Mouse (Mus musculus) layer of hippocampus, postnatal 25 days (tissue): ENCODE measurements at regions not wholly inside any gene's neighbourhood (a gene's known extent, or its start where the extent isn't known, plus 50 kb on each side); places are given as distances from the start of the nearest gene placed in this dataset.
A peak's percentile ranks its signal among the peaks of the same experiment; 100 is the strongest.

ENCODE experiments used
- DNase-seq, 2 experiments: peaks; one replicate each; pipeline ENCODE4 v3.0.0; 2022; ENCODE audit warnings: mixed read lengths in 2 of 2, low spot score in 1 of 2; ENCODE audit errors: extremely low spot score in 1 of 2

DNA sequence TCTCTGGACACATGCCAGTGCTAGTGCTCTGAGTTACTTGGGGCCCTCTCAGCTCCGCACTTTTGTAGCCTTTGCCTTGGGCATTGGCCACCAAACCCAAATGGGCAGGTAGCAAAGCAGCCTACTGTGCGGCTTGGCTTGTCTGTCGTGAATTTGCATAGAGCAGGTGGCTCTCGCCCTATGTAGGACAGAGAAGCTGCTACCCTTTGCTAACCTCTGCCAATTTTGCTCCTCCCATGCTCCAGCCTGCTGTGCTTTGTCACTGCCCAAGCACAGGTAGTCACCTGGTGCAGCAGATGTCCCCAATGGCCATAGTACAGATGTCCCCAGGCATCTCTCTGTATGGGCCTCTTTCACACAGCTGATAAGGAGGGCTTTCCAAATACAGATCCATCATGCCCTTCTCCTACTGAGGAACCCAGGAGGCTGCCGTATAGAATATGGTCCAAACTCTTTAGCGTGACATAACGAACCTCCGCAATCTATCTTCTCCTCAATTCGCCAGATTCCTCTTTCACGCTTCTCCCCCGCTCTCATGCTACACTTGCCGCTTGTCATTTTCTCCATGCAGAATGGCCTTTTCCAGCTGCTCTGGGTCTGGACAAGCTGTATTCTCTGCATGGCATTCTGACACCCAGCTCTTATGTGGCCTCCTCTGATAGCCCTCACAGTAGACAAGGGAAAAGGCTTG is 143.7 kb upstream of the Snx19 start:
- no peak for DNase-seq

DNA sequence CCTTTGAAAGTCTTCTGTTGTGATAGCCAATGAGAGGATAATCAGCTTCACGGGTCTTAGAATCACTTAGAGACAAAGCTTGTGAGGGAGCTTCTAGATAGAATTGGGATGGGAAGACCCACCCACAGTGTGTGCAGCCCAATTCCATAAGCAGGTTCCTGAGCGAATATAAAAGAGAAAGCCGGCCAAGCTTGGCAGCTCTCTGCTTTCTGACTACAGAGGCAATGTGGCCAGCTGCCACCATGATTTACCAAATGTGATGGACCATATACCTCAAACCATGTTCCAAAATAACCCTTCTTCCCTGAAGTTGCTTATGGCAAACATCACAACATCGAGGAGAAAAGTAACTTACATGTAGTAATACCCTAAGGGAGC is 143.1 kb upstream of the Snx19 start:
- no peak for DNase-seq

DNA sequence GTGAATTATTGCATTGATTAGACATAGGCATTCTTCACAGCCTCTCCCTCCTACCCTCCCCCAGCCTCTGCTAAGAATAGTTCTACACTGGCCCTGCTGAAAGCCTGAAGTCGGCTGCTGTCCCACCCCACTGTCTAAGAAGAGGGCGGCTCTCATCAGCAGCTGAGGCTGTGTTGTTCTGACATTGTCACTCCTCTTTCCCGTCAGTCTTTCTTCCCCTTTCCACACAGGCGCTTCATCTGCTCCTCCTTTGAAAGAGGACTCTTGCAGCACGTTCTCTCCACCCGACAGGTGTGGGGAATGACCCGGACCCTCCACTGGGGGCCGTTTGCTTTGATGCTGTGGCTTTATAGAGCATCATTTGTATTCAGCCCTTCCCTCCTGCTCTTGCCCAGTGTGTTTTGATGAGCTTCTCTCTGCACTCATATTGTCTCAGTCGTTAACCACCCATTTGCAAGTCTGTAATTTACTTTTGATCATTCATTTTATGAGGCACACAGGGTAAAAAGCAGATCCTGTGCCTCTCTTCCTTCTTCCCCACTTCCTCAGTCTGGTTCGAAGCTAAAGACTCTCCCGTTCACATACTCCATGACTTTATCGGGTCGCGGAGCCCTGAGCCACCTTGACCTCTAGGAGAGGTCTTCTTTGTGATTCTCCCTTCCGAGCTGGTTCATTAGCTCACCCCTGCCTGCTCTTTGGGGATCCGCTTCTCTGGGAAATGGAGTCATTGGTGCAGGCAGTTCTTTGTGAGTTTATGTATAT is 142.2 kb upstream of the Snx19 start:
- no peak for DNase-seq

- no peak for DNase-seq
These were observed 141.6 kb upstream of the Snx19 start for GRCm38 (mm10) chr9:30285324-30285599.

GRCm38 (mm10) chr9:30299844-30300243 is 127.1 kb upstream of the Snx19 start:
- peak; percentile 63 to 87 for DNase-seq

DNA sequence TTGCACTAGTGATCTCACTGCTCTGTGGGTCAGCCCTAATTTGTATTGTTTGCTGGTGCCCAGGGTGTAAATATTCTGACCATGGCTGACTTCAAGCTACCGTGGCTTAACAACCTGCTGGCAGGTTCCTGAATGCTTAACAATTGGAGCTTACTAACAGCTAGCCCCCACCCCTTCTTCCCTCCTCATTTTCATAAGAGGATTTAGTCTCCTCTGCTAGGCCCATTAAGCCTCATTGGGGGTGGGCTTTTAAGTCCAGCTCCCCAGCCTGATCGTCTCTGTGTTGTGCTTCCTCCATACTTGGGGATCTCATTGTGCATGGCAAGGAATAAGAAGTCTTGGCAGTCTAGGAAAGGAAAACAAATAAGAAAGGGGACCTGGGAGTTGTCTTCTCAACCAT is 118.6 kb upstream of the Snx19 start:
- no peak for DNase-seq

- no peak for DNase-seq
These were observed 113.5 kb upstream of the Snx19 start for GRCm38 (mm10) chr9:30313360-30313759.

GRCm38 (mm10) chr9:30314355-30315171 is 112.3 kb upstream of the Snx19 start:
- no peak for DNase-seq

GRCm38 (mm10) chr9:30315172-30315644 is 111.7 kb upstream of the Snx19 start:
- peak; percentile 36 to 81 for DNase-seq

DNA sequence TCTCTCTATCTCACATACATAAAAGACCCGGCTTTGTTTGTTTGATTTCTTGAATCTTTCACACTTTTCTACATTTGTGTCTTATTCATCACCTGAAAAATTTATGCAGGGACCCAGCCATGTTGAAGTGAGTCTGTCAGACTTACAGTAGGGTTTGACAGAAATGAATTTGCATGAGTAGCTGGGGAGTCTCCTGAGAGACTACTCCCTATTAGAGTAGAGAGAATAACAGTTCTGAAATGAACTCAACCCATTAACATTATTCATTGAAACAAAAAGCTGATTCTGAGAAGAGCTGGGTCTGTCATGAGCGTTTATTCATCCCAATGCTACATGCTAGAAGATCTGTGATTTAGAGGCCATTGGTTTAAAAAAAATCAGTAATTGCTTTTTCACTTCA is 82.0 kb upstream of the Snx19 start:
- no peak for DNase-seq

DNA sequence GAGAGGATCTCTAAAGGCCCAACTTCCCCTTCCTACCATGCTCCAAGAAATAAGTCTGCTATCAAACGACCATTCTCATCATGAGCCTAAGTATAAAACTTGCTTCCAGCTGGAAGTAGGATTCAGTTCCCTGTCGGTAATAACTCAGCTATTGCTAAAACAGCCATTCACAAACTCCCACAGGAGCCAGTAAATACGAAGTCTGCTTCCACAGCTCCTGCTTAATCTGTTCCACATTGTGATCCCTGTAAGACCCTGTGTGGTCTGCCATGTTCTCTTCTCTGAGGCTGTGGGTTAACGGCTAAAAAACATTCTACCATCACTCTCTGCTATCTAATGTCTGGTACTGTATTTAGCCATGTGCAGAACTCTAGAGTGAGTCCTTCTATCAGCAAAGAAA is 72.9 kb upstream of the Snx19 start:
- DNase-seq = no peak

GRCm38 (mm10) chr9:30355642-30356041 is 71.3 kb upstream of the Snx19 start:
- DNase-seq = no peak

DNA sequence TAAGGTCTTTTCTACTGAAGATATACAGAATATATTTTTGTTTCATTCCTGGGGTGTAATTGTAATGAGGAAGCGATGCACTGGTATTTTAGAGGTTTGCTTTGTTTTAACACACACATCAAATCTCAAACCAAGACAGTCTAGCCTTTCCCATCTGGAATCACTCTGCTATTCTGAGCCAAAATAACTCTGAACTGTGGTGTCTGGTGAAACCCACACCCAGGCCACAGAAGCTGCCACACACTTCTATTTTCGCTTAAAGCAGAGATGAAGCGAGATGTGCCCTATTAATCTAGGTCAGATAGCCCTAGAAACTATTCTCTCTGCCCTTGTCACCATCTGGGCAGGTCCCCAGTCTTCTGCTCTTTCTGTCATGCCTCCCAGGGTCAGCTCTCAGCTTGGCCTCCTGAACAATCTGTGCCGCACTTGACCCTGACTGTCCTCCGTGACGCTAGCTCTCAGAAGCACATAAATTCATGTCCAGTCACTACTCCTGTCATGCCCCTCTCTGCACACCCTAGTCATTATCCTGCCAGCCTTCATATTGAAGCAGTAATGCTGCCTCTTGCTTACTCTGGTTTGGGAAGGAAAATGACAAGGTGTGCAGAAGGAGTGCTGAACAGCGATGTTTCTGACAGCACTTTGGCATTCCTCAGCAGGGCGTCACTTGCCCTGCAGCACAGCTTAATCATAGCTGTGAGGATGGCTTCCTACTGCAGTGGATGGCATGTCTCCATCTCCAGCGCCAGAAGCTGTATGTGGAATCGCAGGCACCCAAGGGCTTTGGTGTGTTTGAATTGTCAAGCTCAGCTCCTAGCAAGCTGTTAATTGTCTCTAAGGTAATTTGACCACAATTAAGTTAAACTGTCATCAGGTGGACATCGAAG is 57.1 kb upstream of the Snx19 start:
- no peak for DNase-seq

GRCm38 (mm10) chr9:30370789-30371188 is 56.1 kb upstream of the Snx19 start:
- DNase-seq = no peak

DNA sequence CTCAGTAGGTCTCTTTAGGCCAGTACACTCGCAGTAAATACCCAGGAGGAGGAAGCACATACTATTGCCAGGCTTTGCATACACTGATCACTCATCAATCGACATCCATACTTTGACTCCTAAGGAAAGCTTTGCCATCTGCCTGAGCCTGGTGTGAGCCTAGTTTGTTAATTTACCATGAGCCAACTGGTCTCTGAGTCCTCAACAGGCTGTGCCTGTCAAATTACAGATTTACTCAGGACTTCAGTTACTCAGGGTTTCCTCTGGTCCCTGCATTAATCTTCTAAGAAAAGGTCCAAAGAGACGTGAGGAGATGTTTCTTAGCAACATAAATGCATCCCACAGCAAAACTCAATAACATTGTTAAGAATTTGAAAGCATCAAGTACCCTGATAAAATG is 50.0 kb upstream of the Snx19 start:
- DNase-seq = no peak
